Mouse (Mus musculus) liver, postnatal 0 days (tissue): ENCODE measurements at regions not wholly inside any gene's neighbourhood (a gene's known extent, or its start where the extent isn't known, plus 50 kb on each side); places are given as distances from the start of the nearest gene placed in this dataset.

Source experiments
- CTCF ChIP-seq: sonication (generic); IDR thresholded peaks from 2 replicates; pipeline ENCODE4 v1.5.1; 2016; ENCODE audit warnings: antibody characterized with exemption, low read depth
- EP300 ChIP-seq: IDR thresholded peaks from 2 replicates; pipeline ENCODE4 v1.6.1; 2016; ENCODE audit warnings: antibody characterized with exemption, low read depth, mild to moderate bottlenecking

DNA sequence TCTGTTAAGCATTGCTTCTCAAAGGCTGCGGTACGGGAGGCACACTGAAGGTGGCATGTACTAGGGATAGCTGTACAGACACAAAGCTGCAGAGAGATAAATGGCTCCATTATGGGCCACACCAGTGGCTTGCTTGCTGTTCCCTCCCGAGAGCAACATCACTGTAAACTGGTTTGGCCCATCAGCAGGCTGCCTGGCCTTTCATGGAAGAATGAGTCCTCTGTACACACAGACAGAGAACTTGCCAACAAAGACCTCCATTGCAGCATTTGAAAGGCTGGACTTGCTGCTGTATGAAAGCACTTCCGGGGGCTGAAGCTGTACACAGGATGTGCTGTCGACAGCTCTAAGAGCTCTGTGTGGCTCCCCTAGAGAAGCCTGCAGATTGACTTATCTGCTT is 364.1 kb upstream of the Gm26657 start:
- TF ChIP-seq CTCF, result no peak
- TF ChIP-seq EP300, result no peak
